Mouse (Mus musculus): ENCODE data around the gene Txndc11. TPM values are rescaled to one million over a fixed set of nuclear protein-coding genes. Genes with fewer than 3 reads are reported as not detected.

Txndc11 gene
- polyA plus RNA-seq, 1 experiment from 2014 or later, result 33.4 TPM

DNA sequence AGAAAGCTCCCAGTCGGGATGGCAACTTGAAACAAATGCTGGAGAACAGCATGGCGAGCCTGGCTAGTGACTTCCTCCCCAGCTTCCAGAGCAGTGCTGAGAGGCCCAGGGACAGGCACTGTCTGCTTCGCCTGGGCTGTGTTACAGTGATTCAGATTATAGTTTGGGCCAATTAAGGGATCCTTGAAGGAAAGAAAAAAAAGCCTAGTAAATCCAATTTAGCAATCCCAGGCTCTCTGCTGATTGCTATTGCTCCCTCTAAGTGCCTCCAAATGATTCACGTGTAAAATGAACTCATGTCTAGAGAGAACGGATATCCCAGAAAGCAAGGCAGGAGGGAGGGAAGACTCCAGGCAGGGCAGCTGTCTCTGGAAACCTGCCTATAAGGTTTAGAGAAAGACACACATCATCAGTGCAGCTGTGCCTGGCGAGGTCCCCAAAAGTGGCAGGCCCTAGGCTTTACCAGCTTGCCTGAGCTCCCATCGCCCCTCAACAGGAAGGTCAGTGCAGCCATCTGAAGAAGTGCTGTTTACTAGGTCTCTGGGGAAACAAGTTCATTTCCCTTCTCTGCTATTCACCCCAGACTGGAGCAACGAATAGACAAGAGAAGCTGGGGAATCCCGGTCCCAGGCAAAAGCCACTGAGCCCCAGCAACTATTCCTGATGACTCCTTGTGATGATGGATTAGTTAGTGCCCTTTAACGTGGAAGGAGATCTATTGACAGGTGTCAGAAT lies 43.4 kb downstream of the Txndc11 start:
- no peaks in the 10 kb centered on the region for H3K9me3 ChIP-seq (ENCODE audit: control insufficient read depth, low read length)
- ATAC-seq (ENCODE audit: low FRiP score), result no peak
- no peaks in the 10 kb centered on the region for H3K4me1 ChIP-seq (replicated peaks; ENCODE audit: control insufficient read depth, insufficient read depth, low read length)
- no peak overlapping the region for H3K27ac ChIP-seq (ENCODE audit: low read depth, low read length)
- no peaks in the 10 kb centered on the region for H3K27me3 ChIP-seq (ENCODE audit: control insufficient read depth, insufficient read depth, low read length)
- H3K9ac ChIP-seq (ENCODE audit: low read depth, low read length), result no peak overlapping the region
- no peak overlapping the region for H3K4me3 ChIP-seq (ENCODE audit: low read depth, low read length)
- H3K4me2 ChIP-seq (replicated peaks; ENCODE audit: low read depth, low read length), result no peak overlapping the region
- 83% methylated on average over 10 of the region's 10 CpGs for WGBS
- DNase-seq (ENCODE audit: low spot score), result no peak
- 0 out of 2 replicates have a peak, but pooled peaks cover 6% of the 10 kb centered on the region for H3K36me3 ChIP-seq (ENCODE audit: control insufficient read depth, insufficient read depth, low read length)

DNA sequence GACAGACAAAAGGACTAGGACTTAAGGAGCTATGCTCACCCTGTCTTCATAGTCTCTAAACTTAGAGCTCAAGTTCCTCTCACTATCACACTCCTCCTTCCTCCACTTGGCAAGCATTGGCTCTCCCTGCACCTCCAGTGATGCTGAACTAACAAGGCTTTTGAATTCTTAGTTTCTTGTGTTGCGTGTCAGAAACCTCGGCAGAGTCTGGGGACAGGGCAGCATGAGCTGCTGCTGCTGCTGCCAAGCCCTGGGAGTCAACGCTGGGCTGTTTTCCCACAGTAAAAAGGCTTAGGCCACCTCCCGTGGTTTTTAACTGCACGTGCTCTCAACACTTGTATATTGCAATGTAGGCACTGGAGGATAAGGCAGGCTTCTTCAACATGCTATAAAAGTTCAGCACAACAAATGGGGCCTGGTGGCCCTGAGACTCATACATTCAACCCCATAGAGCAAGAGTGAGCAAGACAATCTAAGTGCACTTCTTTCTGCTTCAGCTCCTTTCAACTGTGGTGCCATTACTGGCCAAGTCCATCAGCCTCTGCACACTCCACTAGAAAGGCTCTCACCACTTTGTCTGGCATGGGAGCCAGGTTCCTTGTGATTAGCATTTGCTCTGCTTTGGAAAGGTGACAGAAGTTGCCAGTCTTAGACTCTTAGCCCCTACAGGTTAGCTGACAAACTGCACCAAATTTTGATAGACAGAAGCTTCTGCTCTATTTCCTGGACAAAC lies 47.4 kb downstream of the Txndc11 start:
- no peak overlapping the region for H3K27ac ChIP-seq (ENCODE audit: low read depth, low read length)
- DNase-seq (ENCODE audit: low spot score), result no peak

DNA sequence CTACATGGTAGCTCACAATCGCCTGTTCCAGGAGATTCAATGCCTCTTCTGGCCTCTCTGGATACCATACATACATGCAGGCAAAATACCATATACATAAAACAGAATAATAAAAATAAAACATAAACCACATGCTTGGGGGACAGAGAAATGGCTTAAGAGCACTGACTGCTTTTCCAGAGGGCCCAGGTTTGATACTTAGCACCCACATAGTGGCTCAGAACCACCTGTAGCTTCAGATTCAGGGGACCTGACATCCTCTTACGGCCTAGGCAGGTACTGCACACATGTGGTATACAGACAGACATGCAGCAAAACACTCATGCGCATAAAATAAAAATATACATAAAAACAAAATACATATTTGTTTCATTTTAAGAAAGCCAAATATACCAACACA lies 48.2 kb downstream of the Txndc11 start:
- no peak overlapping the region for H3K27ac ChIP-seq (ENCODE audit: low read depth, low read length)
- H3K9me3 ChIP-seq (ENCODE audit: control insufficient read depth, low read length), result no peaks in the 10 kb centered on the region
- DNase-seq (ENCODE audit: low spot score), result no peak
- H3K4me2 ChIP-seq (replicated peaks; ENCODE audit: low read depth, low read length), result no peak overlapping the region
- no peak for ATAC-seq (ENCODE audit: low FRiP score)
- H3K9ac ChIP-seq (ENCODE audit: low read depth, low read length), result no peak overlapping the region
- H3K4me1 ChIP-seq (replicated peaks; ENCODE audit: control insufficient read depth, insufficient read depth, low read length), result no peaks in the 10 kb centered on the region
- no peak overlapping the region for H3K4me3 ChIP-seq (ENCODE audit: low read depth, low read length)
- no peaks in the 10 kb centered on the region for H3K27me3 ChIP-seq (ENCODE audit: control insufficient read depth, insufficient read depth, low read length)
- 95% methylated on average over 3 of the region's 3 CpGs for WGBS
- H3K36me3 ChIP-seq (ENCODE audit: control insufficient read depth, insufficient read depth, low read length), result peaks cover 15% of the 10 kb centered on the region; the same call in 1 of the 2 replicates

More for the DNA sequence above, 47.4 kb downstream of the Txndc11 start:
- no peak for ATAC-seq (ENCODE audit: low FRiP score)
- Histone ChIP-seq H3K9ac (ENCODE audit: low read depth, low read length) (no peak overlapping the region), H3K4me2 (replicated peaks; ENCODE audit: low read depth, low read length) (no peak overlapping the region), H3K27me3 (ENCODE audit: control insufficient read depth, insufficient read depth, low read length) (no peaks in the 10 kb centered on the region), H3K4me1 (replicated peaks; ENCODE audit: control insufficient read depth, insufficient read depth, low read length) (no peaks in the 10 kb centered on the region), H3K36me3 (ENCODE audit: control insufficient read depth, insufficient read depth, low read length) (peaks cover 15% of the 10 kb centered on the region; the same call in 1 of the 2 replicates), H3K9me3 (ENCODE audit: control insufficient read depth, low read length) (no peaks in the 10 kb centered on the region), H3K4me3 (ENCODE audit: low read depth, low read length) (no peak overlapping the region)
- WGBS, result 66% methylated on average over 5 of the region's 5 CpGs

DNA sequence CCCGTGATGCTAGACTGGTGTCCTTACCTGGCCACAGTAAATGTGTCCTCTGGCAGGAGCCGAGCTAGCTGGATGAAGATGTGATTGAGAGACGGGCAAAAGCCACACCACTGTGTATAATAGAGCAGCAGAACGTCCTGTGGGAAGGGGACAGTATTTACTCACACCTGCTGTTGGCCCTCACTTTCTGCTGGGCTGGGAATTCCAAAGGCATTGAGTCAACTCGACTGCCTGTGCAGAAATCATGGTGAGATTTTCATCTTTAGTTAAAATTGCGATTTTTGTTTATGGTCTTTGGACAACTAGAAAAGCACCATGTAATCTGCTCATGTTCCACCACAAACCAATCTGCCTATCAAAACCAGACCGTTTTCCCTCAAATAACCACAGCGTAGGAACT lies 50.3 kb downstream of the Txndc11 start:
- peaks cover 14% of the 10 kb centered on the region; the same call in 1 of the 2 replicates for H3K36me3 ChIP-seq (ENCODE audit: control insufficient read depth, insufficient read depth, low read length)

DNA sequence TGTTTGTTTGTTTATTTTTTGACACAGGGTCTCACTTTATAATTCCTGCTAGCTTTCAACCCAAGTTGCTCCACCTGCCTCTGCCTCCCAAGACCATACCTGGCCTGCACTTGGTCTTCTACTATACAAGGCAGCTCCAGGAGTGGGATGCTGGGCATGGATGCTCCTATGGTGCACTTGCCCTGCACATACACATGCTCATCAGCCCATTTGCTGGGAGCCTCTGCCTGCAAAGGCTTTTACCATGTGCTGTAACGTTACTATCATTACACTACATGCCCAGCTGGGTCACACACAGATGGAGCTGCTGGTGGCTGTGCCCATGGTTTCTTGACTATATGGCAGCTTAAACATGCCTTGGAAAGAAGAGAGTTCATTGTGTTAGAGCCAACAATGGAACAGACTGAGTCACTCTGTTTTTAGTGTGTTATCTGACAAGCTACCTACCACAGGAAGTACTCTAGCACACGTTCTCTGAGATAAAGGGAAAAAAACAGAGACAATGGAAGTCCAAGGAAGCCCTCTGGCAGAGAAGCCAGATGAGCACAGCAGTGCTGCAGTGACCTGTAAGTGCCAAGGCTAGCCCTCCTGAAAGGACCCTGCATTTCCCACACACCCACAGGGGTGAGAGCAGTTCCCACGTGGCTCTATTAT lies 56.1 kb downstream of the Txndc11 start:
- H3K4me3 ChIP-seq (ENCODE audit: low read depth, low read length), result no peak overlapping the region
- H3K4me2 ChIP-seq (replicated peaks; ENCODE audit: low read depth, low read length), result no peak overlapping the region
- WGBS, result 85% methylated on average over 3 of the region's 3 CpGs
- ATAC-seq (ENCODE audit: low FRiP score) (no peak), DNase-seq (ENCODE audit: low spot score) (no peak)
- H3K9ac ChIP-seq (ENCODE audit: low read depth, low read length), result no peak overlapping the region
- H3K27ac ChIP-seq (ENCODE audit: low read depth, low read length), result no peak overlapping the region
- H3K27me3 ChIP-seq (ENCODE audit: control insufficient read depth, insufficient read depth, low read length), result no peaks in the 10 kb centered on the region
- H3K36me3 ChIP-seq (ENCODE audit: control insufficient read depth, insufficient read depth, low read length), result peaks cover 10% of the 10 kb centered on the region
- H3K4me1 ChIP-seq (replicated peaks; ENCODE audit: control insufficient read depth, insufficient read depth, low read length), result no peaks in the 10 kb centered on the region; the same call in 1 of the 2 replicates
- H3K9me3 ChIP-seq (ENCODE audit: control insufficient read depth, low read length), result no peaks in the 10 kb centered on the region

More for the DNA sequence above, 50.3 kb downstream of the Txndc11 start:
- DNase-seq (ENCODE audit: low spot score), result no peak
- no peak overlapping the region for H3K9ac ChIP-seq (ENCODE audit: low read depth, low read length)
- no peak overlapping the region for H3K4me2 ChIP-seq (replicated peaks; ENCODE audit: low read depth, low read length)
- no peak overlapping the region for H3K27ac ChIP-seq (ENCODE audit: low read depth, low read length)
- no peaks in the 10 kb centered on the region for H3K27me3 ChIP-seq (ENCODE audit: control insufficient read depth, insufficient read depth, low read length)
- H3K9me3 ChIP-seq (ENCODE audit: control insufficient read depth, low read length), result no peaks in the 10 kb centered on the region
- no peak overlapping the region for H3K4me3 ChIP-seq (ENCODE audit: low read depth, low read length)
- ATAC-seq (ENCODE audit: low FRiP score), result no peak
- no peaks in the 10 kb centered on the region; the same call in 1 of the 2 replicates for H3K4me1 ChIP-seq (replicated peaks; ENCODE audit: control insufficient read depth, insufficient read depth, low read length)
- WGBS, result 92% methylated on average over 8 of the region's 8 CpGs

DNA sequence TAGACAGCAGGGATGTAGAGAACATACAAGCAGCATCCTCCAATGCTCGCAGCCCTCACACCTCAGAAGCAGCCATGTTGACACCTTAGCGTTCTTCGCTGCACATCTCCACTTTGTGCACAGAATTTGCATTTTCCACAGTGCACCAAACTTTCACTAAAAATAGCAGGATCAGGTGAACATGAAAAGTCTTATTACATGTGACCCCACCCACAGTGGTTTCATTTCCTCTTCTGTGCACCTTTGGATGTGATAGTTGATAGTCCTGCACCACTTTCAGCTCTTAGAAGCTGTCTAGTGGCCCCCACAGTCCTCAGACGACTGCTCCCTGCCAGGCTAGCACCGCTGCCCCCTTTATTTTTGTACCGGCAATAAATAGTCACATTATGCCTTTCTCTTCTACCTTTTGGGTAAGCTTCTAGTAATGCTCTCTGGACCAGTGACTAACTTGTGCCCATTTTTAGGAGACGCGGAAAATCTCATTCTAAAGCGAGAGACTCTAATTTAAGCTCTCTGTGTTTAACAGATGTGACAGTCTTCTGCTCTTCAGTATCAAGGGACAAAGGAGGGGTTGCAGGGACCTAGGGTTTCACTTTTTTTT lies 56.7 kb downstream of the Txndc11 start:
- Histone ChIP-seq H3K36me3 (ENCODE audit: control insufficient read depth, insufficient read depth, low read length) (peaks cover 6% of the 10 kb centered on the region), H3K4me3 (ENCODE audit: low read depth, low read length) (no peak overlapping the region), H3K9me3 (ENCODE audit: control insufficient read depth, low read length) (no peaks in the 10 kb centered on the region), H3K27me3 (ENCODE audit: control insufficient read depth, insufficient read depth, low read length) (no peaks in the 10 kb centered on the region), H3K27ac (ENCODE audit: low read depth, low read length) (no peak overlapping the region), H3K9ac (ENCODE audit: low read depth, low read length) (no peak overlapping the region), H3K4me2 (replicated peaks; ENCODE audit: low read depth, low read length) (no peak overlapping the region), H3K4me1 (replicated peaks; ENCODE audit: control insufficient read depth, insufficient read depth, low read length) (no peaks in the 10 kb centered on the region; the same call in 1 of the 2 replicates)
- ATAC-seq (ENCODE audit: low FRiP score) (no peak), DNase-seq (ENCODE audit: low spot score) (no peak)
- 96% methylated on average over 9 of the region's 9 CpGs for WGBS

DNA sequence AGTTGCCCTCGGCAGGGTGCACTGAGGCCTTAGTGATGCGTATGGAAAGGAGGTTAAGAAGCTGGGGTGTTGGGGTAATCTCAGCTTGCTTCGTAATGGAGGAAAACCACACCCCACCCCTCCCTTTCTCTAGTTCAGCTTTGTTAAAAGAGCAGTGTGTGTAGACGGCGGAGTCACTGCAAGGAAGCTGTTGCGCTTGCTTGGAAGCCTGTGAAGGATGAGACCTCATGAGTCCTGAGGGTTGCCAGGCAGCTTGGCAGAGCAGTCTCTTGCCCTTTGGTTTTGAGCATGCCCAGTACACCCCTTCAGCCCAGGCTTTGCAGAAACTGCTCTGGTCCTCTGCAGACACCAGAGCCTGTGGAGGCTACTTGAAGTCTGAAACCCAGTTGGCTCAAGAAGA lies 61.4 kb downstream of the Txndc11 start:
- DNase-seq (ENCODE audit: low spot score) (no peak), ATAC-seq (ENCODE audit: low FRiP score) (no peak)
- Histone ChIP-seq H3K9me3 (ENCODE audit: control insufficient read depth, low read length) (no peaks in the 10 kb centered on the region), H3K4me1 (replicated peaks; ENCODE audit: control insufficient read depth, insufficient read depth, low read length) (peaks cover 6% of the 10 kb centered on the region), H3K36me3 (ENCODE audit: control insufficient read depth, insufficient read depth, low read length) (peaks cover 11% of the 10 kb centered on the region), H3K27me3 (ENCODE audit: control insufficient read depth, insufficient read depth, low read length) (no peaks in the 10 kb centered on the region), H3K4me2 (replicated peaks; ENCODE audit: low read depth, low read length) (no peak overlapping the region), H3K4me3 (ENCODE audit: low read depth, low read length) (no peak overlapping the region), H3K9ac (ENCODE audit: low read depth, low read length) (no peak overlapping the region), H3K27ac (ENCODE audit: low read depth, low read length) (no peak overlapping the region)
- 86% methylated on average over 6 of the region's 6 CpGs for WGBS

DNA sequence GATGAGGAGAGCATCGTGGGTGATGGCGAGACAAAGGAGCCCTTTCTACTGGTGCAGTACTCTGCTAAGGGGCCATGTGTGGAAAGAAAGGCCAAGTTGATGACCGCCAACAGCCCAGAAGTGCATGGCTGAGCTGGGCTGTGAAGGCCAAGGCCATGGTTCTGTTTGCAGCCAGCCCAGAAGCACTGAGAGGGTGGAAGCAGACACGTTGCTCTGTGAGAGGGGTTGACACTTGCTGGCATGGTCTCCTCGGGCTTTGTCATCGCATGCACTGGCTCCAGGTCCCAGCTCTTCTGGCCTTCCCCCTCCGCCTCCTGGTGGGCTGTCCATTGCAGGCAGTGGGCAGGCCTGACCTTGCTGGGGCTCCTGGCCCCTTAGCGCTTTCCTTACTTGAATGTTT lies 62.0 kb downstream of the Txndc11 start:
- no peaks in the 10 kb centered on the region for H3K27me3 ChIP-seq (ENCODE audit: control insufficient read depth, insufficient read depth, low read length)
- H3K4me3 ChIP-seq (ENCODE audit: low read depth, low read length), result no peak overlapping the region
- H3K9me3 ChIP-seq (ENCODE audit: control insufficient read depth, low read length), result no peaks in the 10 kb centered on the region
- H3K9ac ChIP-seq (ENCODE audit: low read depth, low read length), result no peak overlapping the region
- ATAC-seq (ENCODE audit: low FRiP score) (no peak), DNase-seq (ENCODE audit: low spot score) (no peak)
- peaks cover 8% of the 10 kb centered on the region for H3K4me1 ChIP-seq (replicated peaks; ENCODE audit: control insufficient read depth, insufficient read depth, low read length)
- H3K36me3 ChIP-seq (ENCODE audit: control insufficient read depth, insufficient read depth, low read length), result peaks cover 11% of the 10 kb centered on the region
- H3K4me2 ChIP-seq (replicated peaks; ENCODE audit: low read depth, low read length), result no peak overlapping the region
- 87% methylated on average over 8 of the region's 8 CpGs for WGBS
- no peak overlapping the region for H3K27ac ChIP-seq (ENCODE audit: low read depth, low read length)
